Mouse (Mus musculus) ovary, postnatal 36 days (tissue): ENCODE results near the gene Pla2g1b.
"Not testable (repeated sequence)": the region's sequence is repeated elsewhere in the genome, so short reads cannot be mapped to it uniquely, and the experiment has no call there.

Experiments
- DNase-seq: peaks from one replicate; pipeline ENCODE4 v3.0.0; 2022; ENCODE audit warnings: low spot score, mixed read lengths

Pla2g1b gene

GRCm38 (mm10) chr5:115465642-115466420 lies at the start of gene Pla2g1b:
Gene Pla2g1b, plus strand, starts transcription at chr5:115466262.
- DNase-seq = no peak

GRCm38 (mm10) chr5:115428831-115429358 lies 37.2 kb upstream of the Pla2g1b start:
- no peak for DNase-seq

- DNase-seq = peak; percentile 66
Measured at GRCm38 (mm10) chr5:115429359-115430186, 36.5 kb upstream of the Pla2g1b start, which contains the start of gene Msi1. Gene Msi1, plus strand, starts transcription at chr5:115429599.

GRCm38 (mm10) chr5:115430187-115430960 lies 35.7 kb upstream of the Pla2g1b start:
- peak; percentile 40 for DNase-seq

- DNase-seq = peak; percentile 55
Measured at GRCm38 (mm10) chr5:115431061-115431897, 34.8 kb upstream of the Pla2g1b start.

- no peak for DNase-seq
Measured at GRCm38 (mm10) chr5:115431898-115432259, 34.2 kb upstream of the Pla2g1b start.

GRCm38 (mm10) chr5:115432395-115432794 lies 33.7 kb upstream of the Pla2g1b start:
- DNase-seq = no peak

- no peak for DNase-seq
Measured at GRCm38 (mm10) chr5:115433191-115433590, 32.9 kb upstream of the Pla2g1b start.

- no peak for DNase-seq
Measured at GRCm38 (mm10) chr5:115434280-115434852, 31.7 kb upstream of the Pla2g1b start.

- DNase-seq = no peak
Measured at GRCm38 (mm10) chr5:115434853-115435754, 31.0 kb upstream of the Pla2g1b start.

- no peak for DNase-seq
Measured at GRCm38 (mm10) chr5:115435755-115436379, 30.2 kb upstream of the Pla2g1b start.

GRCm38 (mm10) chr5:115436421-115437124 lies 29.5 kb upstream of the Pla2g1b start:
- peak; percentile 79 for DNase-seq

GRCm38 (mm10) chr5:115437242-115437944 lies 28.7 kb upstream of the Pla2g1b start:
- no peak for DNase-seq

- no peak for DNase-seq
Measured at GRCm38 (mm10) chr5:115437945-115438315, 28.1 kb upstream of the Pla2g1b start.

- no peak for DNase-seq
Measured at GRCm38 (mm10) chr5:115438667-115439066, 27.4 kb upstream of the Pla2g1b start.

GRCm38 (mm10) chr5:115441205-115441849 lies 24.7 kb upstream of the Pla2g1b start:
- peak; percentile 67 for DNase-seq

- not testable (repeated sequence) for DNase-seq
Measured at GRCm38 (mm10) chr5:115442663-115443062, 23.4 kb upstream of the Pla2g1b start.
